ENCODE assay signal across 8 mouse cellular contexts in genomic region chr7:16843441-16844171, GRCm38 (mm10). TPM values are rescaled to one million over a fixed set of nuclear protein-coding genes. Genes with fewer than 3 reads are reported as not detected.
DNase-seq lines count a peak whose midpoint lies in the region; ATAC-seq lines count a peak whose summit lies in the region.

No protein-coding gene starts in this region.

- H3K4me1 ChIP-seq in forebrain, embryonic 14.5 days (ENCODE audit: control insufficient read depth, insufficient read depth, low read length) = peaks cover 11% of the 10 kb centered on the region; the same call in 1 of the 2 replicates
- peaks cover 61% of the 10 kb centered on the region for H3K4me1 ChIP-seq in liver, embryonic 15.5 days (replicated peaks)
- H3K4me1 ChIP-seq in neural tube, embryonic 11.5 days (ENCODE audit: control insufficient read depth, insufficient read depth, low read length) = peaks cover 14% of the 10 kb centered on the region

- H3K9me3 ChIP-seq in forebrain, embryonic 14.5 days (replicated peaks; ENCODE audit: control insufficient read depth, low read length) = no peaks in the 10 kb centered on the region
- no peaks in the 10 kb centered on the region for H3K9me3 ChIP-seq in liver, embryonic 15.5 days (replicated peaks)
- no peaks in the 10 kb centered on the region for H3K9me3 ChIP-seq in neural tube, embryonic 11.5 days (ENCODE audit: control insufficient read depth, low read length)

- peak overlapping the region; percentile 67 for H3K4me2 ChIP-seq in forebrain, embryonic 14.5 days (ENCODE audit: low read length)
- peak overlapping the region; percentile 95 for H3K4me2 ChIP-seq in liver, embryonic 15.5 days
- H3K4me2 ChIP-seq in neural tube, embryonic 11.5 days (ENCODE audit: low read depth) = peak overlapping the region; percentile 94

- peaks cover 28% of the 10 kb centered on the region for H3K36me3 ChIP-seq in forebrain, embryonic 14.5 days (ENCODE audit: control insufficient read depth, insufficient read depth, low read length)
- H3K36me3 ChIP-seq in liver, embryonic 15.5 days (replicated peaks) = peaks cover 30% of the 10 kb centered on the region
- H3K36me3 ChIP-seq in neural tube, embryonic 11.5 days (ENCODE audit: control insufficient read depth, insufficient read depth, low read length) = peaks cover 11% of the 10 kb centered on the region

- peak; percentile 19; the same call in 1 of the 2 replicates for ATAC-seq in forebrain, embryonic 14.5 days
- peak; percentile 9 for ATAC-seq in inflammation-experienced regulatory T-cells, adult 6 months
- ATAC-seq in liver, embryonic 15.5 days (ENCODE audit: insufficient read depth) = peak; percentile 37
- ATAC-seq in neural tube, embryonic 11.5 days (ENCODE audit: insufficient read depth, low FRiP score, low TSS enrichment) = no peak

- WGBS in forebrain, embryonic 14.5 days = 1% methylated on average over 33 of the region's 33 CpGs
- under 1% methylated on average over 33 of the region's 33 CpGs for WGBS in liver, embryonic 15.5 days (ENCODE audit: insufficient replicate concordance)
- 2% methylated on average over 33 of the region's 33 CpGs for WGBS in neural tube, embryonic 11.5 days

- no peak overlapping the region for H3K27ac ChIP-seq in forebrain, embryonic 14.5 days (ENCODE audit: low read depth, low read length)
- H3K27ac ChIP-seq in liver, embryonic 15.5 days (replicated peaks) = peak overlapping the region; percentile 79
- no peak overlapping the region for H3K27ac ChIP-seq in neural tube, embryonic 11.5 days (ENCODE audit: low read depth, low read length)

- no peaks in the 10 kb centered on the region for H3K27me3 ChIP-seq in forebrain, embryonic 14.5 days (replicated peaks; ENCODE audit: control insufficient read depth, insufficient read depth, low read length)
- no peaks in the 10 kb centered on the region for H3K27me3 ChIP-seq in liver, embryonic 15.5 days
- H3K27me3 ChIP-seq in neural tube, embryonic 11.5 days (ENCODE audit: control insufficient read depth, insufficient read depth, low read length) = no peaks in the 10 kb centered on the region

- peak; percentile 58 to 62 for DNase-seq in urinary bladder, adult 18-20 months (ENCODE audit: low spot score in 2 of 2)
- no peak for DNase-seq in urinary bladder, postnatal 10 days (ENCODE audit: low spot score)
- DNase-seq in forebrain, embryonic 14.5 days (ENCODE audit: low spot score) = peak; percentile 32
- DNase-seq in neural tube, embryonic 11.5 days (ENCODE audit: low spot score) = no peak
- DNase-seq in left cerebral cortex, adult 8-10 months (ENCODE audit: low spot score in 2 of 2) = no peak
- DNase-seq in frontal cortex, postnatal 10 days (ENCODE audit: low spot score in 2 of 2) = no peak

- peak overlapping the region; percentile 68 for H3K9ac ChIP-seq in forebrain, embryonic 14.5 days (ENCODE audit: low read length)
- H3K9ac ChIP-seq in liver, embryonic 15.5 days = peak overlapping the region; percentile 82
- H3K9ac ChIP-seq in neural tube, embryonic 11.5 days (ENCODE audit: low read length) = peak overlapping the region; percentile 71

- H3K4me3 ChIP-seq in forebrain, embryonic 14.5 days (ENCODE audit: low read depth, low read length) = peak overlapping the region; percentile 53
- H3K4me3 ChIP-seq in liver, embryonic 15.5 days (replicated peaks) = peak overlapping the region; percentile 77
- peak overlapping the region; percentile 56 for H3K4me3 ChIP-seq in neural tube, embryonic 11.5 days (ENCODE audit: low read depth, low read length)

RNA-seq across cellular contexts. Expression of gene Prkd2, which starts 0.9 kb away (rescaled TPM):
- polyA plus RNA-seq in forebrain, embryonic 14.5 days (2014; fragmentation: Nextera tagmentation; extraction: Ambion mirVana) = 4.5 and 6.7 TPM in 2 replicates
- polyA plus RNA-seq in inflammation-experienced regulatory T-cells, adult 6 months (2017; shearing (Covaris generic)) = 10 to 100 TPM; 38.3 to 51.4 (median 47.1) TPM
- polyA plus RNA-seq in liver, embryonic 15.5 days (2015; fragmentation: Nextera tagmentation; extraction: Ambion mirVana) = 3.2 and 3.8 TPM in 2 replicates
- 10.9 and 11.2 TPM in 2 replicates for polyA plus RNA-seq in neural tube, embryonic 11.5 days (2014; fragmentation: Nextera tagmentation; extraction: Ambion mirVana)
- 1 to 10 TPM; 4.2 to 6.8 (median 5.5) TPM for total RNA-seq in left cerebral cortex, adult 8-10 months (2022)

RNA-seq across cellular contexts. Expression of gene Fkrp, which starts 27.1 kb away (rescaled TPM):
- 26.4 and 30.3 TPM in 2 replicates for polyA plus RNA-seq in forebrain, embryonic 14.5 days (2014; fragmentation: Nextera tagmentation; extraction: Ambion mirVana)
- polyA plus RNA-seq in inflammation-experienced regulatory T-cells, adult 6 months (2017; shearing (Covaris generic)) = 1 to 10 TPM; 5.7 to 9.6 (median 8.9) TPM
- 8.2 and 9.0 TPM in 2 replicates for polyA plus RNA-seq in liver, embryonic 15.5 days (2015; fragmentation: Nextera tagmentation; extraction: Ambion mirVana)
- 24.3 and 24.4 TPM in 2 replicates for polyA plus RNA-seq in neural tube, embryonic 11.5 days (2014; fragmentation: Nextera tagmentation; extraction: Ambion mirVana)
- total RNA-seq in left cerebral cortex, adult 8-10 months (2022) = 10 to 100 TPM; 49.6 to 68.2 (median 56.9) TPM

RNA-seq across cellular contexts. Expression of gene Strn4, which starts 27.9 kb away (rescaled TPM):
- 175 and 186 TPM in 2 replicates for polyA plus RNA-seq in forebrain, embryonic 14.5 days (2014; fragmentation: Nextera tagmentation; extraction: Ambion mirVana)
- 10 to 100 TPM; 16.1 to 24.1 (median 19.7) TPM for polyA plus RNA-seq in inflammation-experienced regulatory T-cells, adult 6 months (2017; shearing (Covaris generic))
- polyA plus RNA-seq in liver, embryonic 15.5 days (2015; fragmentation: Nextera tagmentation; extraction: Ambion mirVana) = 30.9 and 37.8 TPM in 2 replicates
- 140 and 143 TPM in 2 replicates for polyA plus RNA-seq in neural tube, embryonic 11.5 days (2014; fragmentation: Nextera tagmentation; extraction: Ambion mirVana)
- 100 to 1,000 TPM; 205 to 269 (median 250) TPM for total RNA-seq in left cerebral cortex, adult 8-10 months (2022)

RNA-seq across cellular contexts. Expression of gene Dact3, which starts 31.5 kb away (rescaled TPM):
- 3.5 and 4.4 TPM in 2 replicates for polyA plus RNA-seq in forebrain, embryonic 14.5 days (2014; fragmentation: Nextera tagmentation; extraction: Ambion mirVana)
- polyA plus RNA-seq in inflammation-experienced regulatory T-cells, adult 6 months (2017; shearing (Covaris generic)) = not detected
- 0.14 and 0.17 TPM in 2 replicates for polyA plus RNA-seq in liver, embryonic 15.5 days (2015; fragmentation: Nextera tagmentation; extraction: Ambion mirVana)
- 9.5 and 10.6 TPM in 2 replicates for polyA plus RNA-seq in neural tube, embryonic 11.5 days (2014; fragmentation: Nextera tagmentation; extraction: Ambion mirVana)
- 100 to 1,000 TPM; 163 to 169 (median 166) TPM for total RNA-seq in left cerebral cortex, adult 8-10 months (2022)

RNA-seq across cellular contexts. Expression of gene Gng8, which starts 48.0 kb away (rescaled TPM):
- polyA plus RNA-seq in forebrain, embryonic 14.5 days (2014; fragmentation: Nextera tagmentation; extraction: Ambion mirVana) = 9.8 and 11.0 TPM in 2 replicates
- not detected for polyA plus RNA-seq in inflammation-experienced regulatory T-cells, adult 6 months (2017; shearing (Covaris generic))
- polyA plus RNA-seq in liver, embryonic 15.5 days (2015; fragmentation: Nextera tagmentation; extraction: Ambion mirVana) = 0.13 TPM in 2 replicates
- 7.0 and 7.2 TPM in 2 replicates for polyA plus RNA-seq in neural tube, embryonic 11.5 days (2014; fragmentation: Nextera tagmentation; extraction: Ambion mirVana)
- 1 to 10 TPM; 2.1 to 3.5 (median 3.5) TPM for total RNA-seq in left cerebral cortex, adult 8-10 months (2022)

Comparison
In these comparisons a context has a peak if more than half of its experiments do, and no peak if none do; other contexts are left out.
1. DNase-seq: peak in urinary bladder, adult 18-20 months (2 of 2) and forebrain, embryonic 14.5 days (single experiment); none in urinary bladder, postnatal 10 days (single experiment), neural tube, embryonic 11.5 days (single experiment), left cerebral cortex, adult 8-10 months (0 of 2) and frontal cortex, postnatal 10 days (0 of 2).
2. Peak in every context shown above with its lines, with median percentiles within 50 percentile points of each other: H3K4me2 ChIP-seq, H3K4me3 ChIP-seq and H3K9ac ChIP-seq.